Mouse (Mus musculus): ENCODE data around the gene Mettl18. TPM values are rescaled to one million over a fixed set of nuclear protein-coding genes. Genes with fewer than 3 reads are reported as not detected.
"Not testable (repeated sequence)": the region's sequence is repeated elsewhere in the genome, so short reads cannot be mapped to it uniquely, and the experiment has no call there.

Gene Mettl18
- polyA plus RNA-seq, 1 experiment from 2014 or later = 9.6 TPM

DNA sequence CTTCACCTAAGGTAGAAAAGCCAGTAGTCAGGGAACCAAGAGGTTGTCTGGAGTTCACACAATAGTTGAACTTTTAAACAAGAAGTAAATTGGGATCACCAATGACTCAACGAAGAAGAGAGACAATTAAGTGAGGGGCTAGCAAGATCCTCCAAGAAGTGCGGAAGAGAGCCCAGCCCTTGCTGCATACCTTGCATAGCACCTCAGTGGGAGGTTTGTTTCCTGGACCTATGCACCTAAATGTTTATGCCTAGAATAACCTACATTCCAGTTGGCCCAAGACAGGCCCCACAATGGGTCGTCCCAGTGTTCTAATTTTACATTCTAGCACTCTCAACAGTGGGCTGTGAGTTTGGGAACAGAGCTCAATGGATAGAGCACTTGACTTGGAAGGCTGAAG lies 9.6 kb downstream of the Mettl18 start:
- no peak overlapping the region for H3K4me2 ChIP-seq
- ATAC-seq (ENCODE audit: insufficient read depth, low FRiP score, low read depth) = no peak
- WGBS = 78% methylated on average over 3 of the region's 3 CpGs
- no peak overlapping the region for H3K4me3 ChIP-seq (replicated peaks)
- no peak overlapping the region for H3K9ac ChIP-seq
- no peaks in the 10 kb centered on the region for H3K27me3 ChIP-seq (replicated peaks)
- no peak overlapping the region for H3K27ac ChIP-seq
- H3K36me3 ChIP-seq = no peaks in the 10 kb centered on the region
- H3K4me1 ChIP-seq = no peaks in the 10 kb centered on the region
- no peaks in the 10 kb centered on the region for H3K9me3 ChIP-seq

GRCm38 (mm10) chr1:164009235-164009634 lies 14.5 kb downstream of the Mettl18 start:
- Histone ChIP-seq H3K27me3 (replicated peaks) (no peaks in the 10 kb centered on the region), H3K9ac (no peak overlapping the region), H3K36me3 (no peaks in the 10 kb centered on the region), H3K27ac (no peak overlapping the region), H3K4me1 (no peaks in the 10 kb centered on the region), H3K4me3 (replicated peaks) (no peak overlapping the region), H3K4me2 (no peak overlapping the region), H3K9me3 (no peaks in the 10 kb centered on the region)
- ATAC-seq (ENCODE audit: insufficient read depth, low FRiP score, low read depth) = no peak
- WGBS = 42% methylated on average over 2 of the region's 2 CpGs

- no peaks in the 10 kb centered on the region for H3K4me1 ChIP-seq
- no peaks in the 10 kb centered on the region for H3K36me3 ChIP-seq
- no peak overlapping the region for H3K4me2 ChIP-seq
- ATAC-seq (ENCODE audit: insufficient read depth, low FRiP score, low read depth) = no peak
- H3K27ac ChIP-seq = no peak overlapping the region
- H3K9me3 ChIP-seq = no peaks in the 10 kb centered on the region
- no peaks in the 10 kb centered on the region for H3K27me3 ChIP-seq (replicated peaks)
- no peak overlapping the region for H3K9ac ChIP-seq
- 63% methylated on average over 1 of the region's 1 CpGs for WGBS
- H3K4me3 ChIP-seq (replicated peaks) = no peak overlapping the region
These were observed 19.9 kb downstream of the Mettl18 start for GRCm38 (mm10) chr1:164014616-164015015.

- ATAC-seq (ENCODE audit: insufficient read depth, low FRiP score, low read depth) = no peak
- H3K4me1 ChIP-seq = no peaks in the 10 kb centered on the region
- H3K27ac ChIP-seq = no peak overlapping the region
- no peak overlapping the region for H3K4me3 ChIP-seq (replicated peaks)
- H3K9me3 ChIP-seq = no peaks in the 10 kb centered on the region
- H3K36me3 ChIP-seq = no peaks in the 10 kb centered on the region
- H3K27me3 ChIP-seq (replicated peaks) = no peaks in the 10 kb centered on the region
- H3K4me2 ChIP-seq = no peak overlapping the region
- H3K9ac ChIP-seq = no peak overlapping the region
- 76% methylated on average over 16 of the region's 16 CpGs for WGBS
These were observed 23.7 kb downstream of the Mettl18 start for GRCm38 (mm10) chr1:164018221-164018896.

DNA sequence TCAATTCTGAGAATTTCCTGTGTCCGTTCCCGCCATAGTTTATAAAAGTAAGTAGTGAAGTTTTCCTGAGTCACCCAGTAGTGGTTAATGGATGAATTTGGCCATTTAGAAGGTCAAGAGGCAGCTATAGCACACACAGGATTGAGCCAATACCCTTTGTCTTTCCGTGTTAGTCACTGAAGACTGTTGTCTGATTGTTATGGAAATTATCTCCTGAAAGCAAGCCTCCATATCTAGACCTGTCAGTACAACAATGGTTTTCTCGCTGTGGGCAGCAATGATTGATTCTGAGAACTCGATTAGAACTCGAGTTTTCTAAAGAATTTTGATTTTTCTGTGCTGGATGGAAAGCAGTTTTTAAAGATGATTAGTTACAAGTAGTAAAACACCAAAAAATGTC lies 25.1 kb downstream of the Mettl18 start:
- H3K27me3 ChIP-seq (replicated peaks) = no peaks in the 10 kb centered on the region
- no peak overlapping the region for H3K9ac ChIP-seq
- no peaks in the 10 kb centered on the region for H3K4me1 ChIP-seq
- H3K36me3 ChIP-seq = no peaks in the 10 kb centered on the region
- H3K4me3 ChIP-seq (replicated peaks) = no peak overlapping the region
- no peak overlapping the region for H3K27ac ChIP-seq
- H3K4me2 ChIP-seq = no peak overlapping the region
- 38% methylated on average over 6 of the region's 6 CpGs for WGBS
- no peak for ATAC-seq (ENCODE audit: insufficient read depth, low FRiP score, low read depth)
- H3K9me3 ChIP-seq = no peaks in the 10 kb centered on the region

GRCm38 (mm10) chr1:164020746-164021145 lies 26.1 kb downstream of the Mettl18 start:
- not testable (repeated sequence) for H3K27ac ChIP-seq; ATAC-seq (ENCODE audit: insufficient read depth, low FRiP score, low read depth); H3K4me1 ChIP-seq; H3K4me2 ChIP-seq; H3K27me3 ChIP-seq (replicated peaks); H3K36me3 ChIP-seq; H3K9me3 ChIP-seq; H3K4me3 ChIP-seq (replicated peaks); H3K9ac ChIP-seq
- WGBS = 88% methylated on average over 3 of the region's 3 CpGs

DNA sequence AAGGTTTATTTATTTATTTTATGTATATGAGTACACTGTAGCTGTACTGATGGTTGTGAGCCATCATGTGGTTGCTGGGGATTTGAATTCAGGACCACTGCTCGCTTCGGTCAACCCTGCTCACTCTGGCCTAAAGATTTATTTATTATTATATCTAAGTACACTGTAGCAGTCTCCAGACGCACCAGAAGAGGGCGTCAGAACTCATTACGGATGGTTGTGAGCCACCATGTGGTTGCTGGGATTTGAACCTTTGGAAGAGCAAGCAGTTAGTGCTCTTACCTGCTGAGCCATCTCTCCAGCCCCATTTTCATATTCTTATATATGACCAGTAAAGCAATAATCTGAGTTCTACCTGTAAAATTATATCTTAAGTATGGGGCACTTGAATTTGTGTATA lies 27.4 kb downstream of the Mettl18 start:
- not testable (repeated sequence) for H3K9me3 ChIP-seq; H3K4me3 ChIP-seq (replicated peaks); H3K4me2 ChIP-seq; H3K36me3 ChIP-seq; H3K4me1 ChIP-seq; H3K27me3 ChIP-seq (replicated peaks); H3K27ac ChIP-seq; H3K9ac ChIP-seq; ATAC-seq (ENCODE audit: insufficient read depth, low FRiP score, low read depth)
- WGBS = 72% methylated on average over 5 of the region's 5 CpGs

DNA sequence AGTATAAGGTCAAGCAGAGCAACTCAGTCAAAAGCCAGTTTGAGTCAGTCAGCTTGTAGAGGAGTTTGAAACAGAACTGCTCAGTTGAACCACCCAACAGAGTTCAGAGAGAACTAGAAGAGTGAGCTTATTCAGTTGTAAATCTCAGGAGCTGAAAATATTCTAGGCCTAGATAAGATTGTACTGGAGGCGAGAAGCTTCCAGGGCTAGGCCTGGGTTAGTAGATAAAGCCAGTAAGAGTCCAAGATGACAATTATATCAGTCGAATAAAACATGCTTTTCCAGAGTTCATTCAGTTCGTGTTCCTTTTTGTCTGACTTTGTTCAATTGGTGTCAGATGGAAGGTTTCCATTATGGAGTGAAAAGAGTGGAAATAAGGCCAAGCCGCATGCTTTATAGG lies 31.0 kb downstream of the Mettl18 start:
- ATAC-seq (ENCODE audit: insufficient read depth, low FRiP score, low read depth) = no peak
- H3K4me3 ChIP-seq (replicated peaks) = no peak overlapping the region
- no peak overlapping the region for H3K9ac ChIP-seq
- H3K4me2 ChIP-seq = no peak overlapping the region
- H3K4me1 ChIP-seq = no peaks in the 10 kb centered on the region
- no peaks in the 10 kb centered on the region for H3K36me3 ChIP-seq
- H3K27me3 ChIP-seq (replicated peaks) = no peaks in the 10 kb centered on the region
- 80% methylated on average over 4 of the region's 4 CpGs for WGBS
- H3K27ac ChIP-seq = no peak overlapping the region
- H3K9me3 ChIP-seq = no peaks in the 10 kb centered on the region

DNA sequence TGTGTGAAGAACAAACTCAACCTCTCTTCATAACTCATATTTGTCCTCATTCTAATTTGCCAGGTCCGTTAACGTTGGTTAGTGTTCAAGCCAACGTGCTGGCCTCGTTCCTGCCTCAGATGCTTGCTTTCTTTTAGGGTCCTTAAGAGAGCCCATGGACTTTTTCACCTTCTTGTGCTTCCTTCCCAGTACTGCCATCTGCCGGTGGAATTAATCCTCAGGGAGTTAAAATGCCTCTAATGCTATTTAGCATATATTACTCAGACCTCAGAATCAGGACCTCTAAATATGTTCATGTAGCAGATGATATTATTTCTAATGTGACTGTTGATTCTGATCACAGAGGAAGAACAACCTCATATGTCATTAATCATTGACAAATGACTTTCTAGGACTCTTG lies 32.7 kb downstream of the Mettl18 start:
- 57% methylated on average over 5 of the region's 5 CpGs for WGBS
- H3K9me3 ChIP-seq = no peaks in the 10 kb centered on the region
- ATAC-seq (ENCODE audit: insufficient read depth, low FRiP score, low read depth) = no peak
- no peaks in the 10 kb centered on the region for H3K36me3 ChIP-seq
- H3K4me1 ChIP-seq = no peaks in the 10 kb centered on the region
- H3K27me3 ChIP-seq (replicated peaks) = no peaks in the 10 kb centered on the region
- no peak overlapping the region for H3K27ac ChIP-seq
- H3K4me2 ChIP-seq = no peak overlapping the region
- no peak overlapping the region for H3K9ac ChIP-seq
- no peak overlapping the region for H3K4me3 ChIP-seq (replicated peaks)

DNA sequence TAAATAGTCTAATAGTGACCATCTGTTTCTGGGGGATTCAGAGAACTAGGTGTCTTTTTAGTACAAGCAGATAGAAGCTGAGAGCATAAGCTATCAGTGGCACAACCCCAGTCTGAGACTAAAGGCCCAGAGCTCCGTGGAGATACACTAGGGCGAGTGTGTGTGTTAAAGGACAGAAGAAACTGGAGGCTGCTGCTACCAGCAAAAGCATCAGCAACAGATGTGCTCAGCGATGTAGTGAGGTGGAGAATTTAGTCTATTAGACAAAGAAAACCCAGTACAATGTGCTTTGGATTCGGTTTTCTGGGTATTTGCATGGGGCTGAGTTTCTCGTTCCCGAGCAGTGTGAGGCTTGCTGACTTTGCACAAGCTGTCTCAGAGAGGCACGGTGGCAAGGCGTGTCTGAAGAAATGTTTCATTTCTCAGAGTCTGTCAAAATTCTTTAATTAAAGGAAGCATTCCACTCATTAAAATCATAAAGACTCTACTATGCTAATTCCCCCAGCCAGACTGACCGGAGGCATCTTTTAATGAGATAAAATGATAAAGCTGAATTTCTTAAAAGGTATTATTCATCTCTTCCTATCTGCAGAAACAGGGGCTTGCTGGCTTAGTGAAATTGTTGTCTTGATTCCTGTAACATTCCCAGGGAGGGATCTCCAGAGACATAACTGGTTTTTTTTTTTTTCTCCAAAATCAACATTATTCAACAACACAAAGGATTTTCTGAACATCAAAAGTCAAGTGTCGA lies 45.9 kb downstream of the Mettl18 start:
- no peak overlapping the region for H3K9ac ChIP-seq

GRCm38 (mm10) chr1:164043549-164043948 lies 48.9 kb downstream of the Mettl18 start:
- H3K4me3 ChIP-seq (replicated peaks) = no peak overlapping the region
- no peaks in the 10 kb centered on the region for H3K9me3 ChIP-seq
- no peak overlapping the region for H3K9ac ChIP-seq
- no peak for ATAC-seq (ENCODE audit: insufficient read depth, low FRiP score, low read depth)
- H3K27ac ChIP-seq = no peak overlapping the region
- H3K4me2 ChIP-seq = no peak overlapping the region
- H3K4me1 ChIP-seq = no peaks in the 10 kb centered on the region
- WGBS = 55% methylated on average over 3 of the region's 3 CpGs
- no peaks in the 10 kb centered on the region for H3K36me3 ChIP-seq
- H3K27me3 ChIP-seq (replicated peaks) = no peaks in the 10 kb centered on the region

More for the DNA sequence above, 45.9 kb downstream of the Mettl18 start:
- Histone ChIP-seq H3K4me3 (replicated peaks) (no peak overlapping the region), H3K36me3 (no peaks in the 10 kb centered on the region), H3K27ac (no peak overlapping the region), H3K9me3 (no peaks in the 10 kb centered on the region), H3K27me3 (replicated peaks) (no peaks in the 10 kb centered on the region), H3K4me2 (no peak overlapping the region), H3K4me1 (no peaks in the 10 kb centered on the region)
- WGBS = 70% methylated on average over 10 of the region's 10 CpGs
- ATAC-seq (ENCODE audit: insufficient read depth, low FRiP score, low read depth) = no peak

Measured in stomach, embryonic 15.5 days (tissue).